Mouse (Mus musculus) embryonic facial prominence, embryonic 11.5 days (tissue): ENCODE results near the gene Hoxa4. TPM values are rescaled to one million over a fixed set of nuclear protein-coding genes. Genes with fewer than 3 reads are reported as not detected.

Experiments used
- ATAC-seq: fragments of 200-750 bp; cut with Nextera tagmentation; replicated peaks from 2 replicates; pipeline ENCODE4 v1.8.0; 2017; ENCODE audit warnings: low read depth; ENCODE audit not compliant: insufficient number of reproducible peaks, low FRiP score, low TSS enrichment
- DNase-seq: peaks from one replicate; pipeline ENCODE4 v3.0.0-alpha.2; 2015; ENCODE audit warnings: low spot score
- H3K27ac ChIP-seq: fragments of 300-500 bp; sonication (generic); replicated peaks from 2 replicates; pipeline ENCODE4 v1.5.1; 2014; ENCODE audit warnings: mild to moderate bottlenecking, low read depth, low read length, control low read depth
- H3K27me3 ChIP-seq: fragments of 300-500 bp; sonication (generic); 2 replicates; pipeline ENCODE4 v1.6.1; 2014; ENCODE audit warnings: mild to moderate bottlenecking, low read length, moderate library complexity, mixed read lengths; ENCODE audit not compliant: control insufficient read depth, insufficient read depth
- H3K36me3 ChIP-seq: fragments of 300-500 bp; sonication (generic); replicated peaks from 2 replicates; pipeline ENCODE4 v1.6.1; 2014; ENCODE audit warnings: low read depth, mild to moderate bottlenecking, low read length, moderate library complexity, mixed read lengths; ENCODE audit not compliant: control insufficient read depth, insufficient read depth
- H3K4me1 ChIP-seq: fragments of 300-500 bp; sonication (generic); 2 replicates; pipeline ENCODE4 v1.6.1; 2014; ENCODE audit warnings: low read length, mixed read lengths; ENCODE audit not compliant: control insufficient read depth, insufficient read depth
- H3K4me2 ChIP-seq: fragments of 300-500 bp; sonication (generic); 2 replicates; pipeline ENCODE4 v1.6.1; 2014; ENCODE audit warnings: low read depth, mild to moderate bottlenecking, control low read depth, low read length, moderate library complexity
- H3K4me3 ChIP-seq: fragments of 300-500 bp; sonication (generic); 2 replicates; pipeline ENCODE4 v1.5.1; 2014; ENCODE audit warnings: low read depth, low read length, control low read depth
- H3K9ac ChIP-seq: fragments of 300-500 bp; sonication (generic); replicated peaks from 2 replicates; pipeline ENCODE4 v1.6.1; 2014; ENCODE audit warnings: mild to moderate bottlenecking, control low read depth, low read length
- H3K9me3 ChIP-seq: fragments of 300-500 bp; sonication (generic); replicated peaks from 2 replicates; pipeline ENCODE4 v1.6.1; 2016; ENCODE audit warnings: mild to moderate bottlenecking, low read length, inconsistent platforms, mixed read lengths; ENCODE audit not compliant: control insufficient read depth
- WGBS: fragments of 180-500 bp; shearing (Covaris S2); extraction: QIAGEN DNeasy Blood & Tissue Kit; methylation state at CpG from one replicate; pipeline ENCODE4 v1.1.7; 2014; 5-methylcytosine and 5-hydroxymethylcytosine counted together
- polyA plus RNA-seq: library from polyadenylated mRNA; unstranded; fragments of >200 nt; fragmentation: Nextera tagmentation; extraction: Ambion mirVana; gene quantifications from 2 replicates; pipeline ENCODE4 v1.2.1, GENCODE M21; 2014

Gene Hoxa4
- polyA plus RNA-seq, 1 experiment from 2014 or later = 0.34 TPM

GRCm38 (mm10) chr6:52168191-52169055, 23.1 kb downstream of the Hoxa4 start:
- Histone ChIP-seq H3K4me2 (peak overlapping the region; percentile 44), H3K4me1 (no peaks in the 10 kb centered on the region; the same call in 1 of the 2 replicates), H3K9me3 (no peaks in the 10 kb centered on the region), H3K36me3 (no peaks in the 10 kb centered on the region), H3K9ac (peak overlapping the region; percentile 62), H3K4me3 (peak overlapping the region; percentile 24), H3K27ac (peak overlapping the region; percentile 60; the same call in 1 of the 2 replicates), H3K27me3 (peaks cover 79% of the 10 kb centered on the region)
- WGBS = under 1% methylated on average over 42 of the region's 42 CpGs
- no peak for DNase-seq
- ATAC-seq = no peak

- peak overlapping the region; percentile 24 for H3K4me3 ChIP-seq
- peaks cover 79% of the 10 kb centered on the region for H3K27me3 ChIP-seq
- WGBS = under 1% methylated on average over 14 of the region's 14 CpGs
- no peaks in the 10 kb centered on the region for H3K9me3 ChIP-seq
- no peak for ATAC-seq
- no peaks in the 10 kb centered on the region for H3K36me3 ChIP-seq
- H3K27ac ChIP-seq = peak overlapping the region; percentile 60; the same call in 1 of the 2 replicates
- H3K9ac ChIP-seq = peak overlapping the region; percentile 62
- H3K4me2 ChIP-seq = peak overlapping the region; percentile 15
- DNase-seq = no peak
- H3K4me1 ChIP-seq = no peaks in the 10 kb centered on the region; the same call in 1 of the 2 replicates
These were observed 23.8 kb downstream of the Hoxa4 start for GRCm38 (mm10) chr6:52167736-52168161.

- ATAC-seq (no peak), DNase-seq (no peak)
- WGBS = 7% methylated on average over 1 of the region's 1 CpGs
- peak overlapping the region; percentile 60; the same call in 1 of the 2 replicates for H3K27ac ChIP-seq
- peak overlapping the region; percentile 34 for H3K4me3 ChIP-seq
- peaks cover 74% of the 10 kb centered on the region for H3K27me3 ChIP-seq
- no peaks in the 10 kb centered on the region for H3K9me3 ChIP-seq
- no peaks in the 10 kb centered on the region; the same call in 1 of the 2 replicates for H3K4me1 ChIP-seq
- peak overlapping the region; percentile 15; the same call in 1 of the 2 replicates for H3K4me2 ChIP-seq
- H3K9ac ChIP-seq = peak overlapping the region; percentile 62
- no peaks in the 10 kb centered on the region for H3K36me3 ChIP-seq
These were observed 24.4 kb downstream of the Hoxa4 start for GRCm38 (mm10) chr6:52167176-52167575.

- Histone ChIP-seq H3K4me1 (no peaks in the 10 kb centered on the region), H3K9me3 (no peaks in the 10 kb centered on the region), H3K27me3 (peaks cover 68% of the 10 kb centered on the region), H3K9ac (peak overlapping the region; percentile 62), H3K4me3 (peak overlapping the region; percentile 34), H3K4me2 (0 out of 2 replicates have a peak overlapping the region, but pooled peaks have one; percentile 2), H3K36me3 (no peaks in the 10 kb centered on the region), H3K27ac (peak overlapping the region; percentile 16; the same call in 1 of the 2 replicates)
- ATAC-seq (no peak), DNase-seq (no peak)
- WGBS = under 1% methylated on average over 4 of the region's 4 CpGs
These were observed 25.0 kb downstream of the Hoxa4 start for GRCm38 (mm10) chr6:52166431-52167077.

GRCm38 (mm10) chr6:52165441-52166370, 25.8 kb downstream of the Hoxa4 start:
- Histone ChIP-seq H3K9ac (peak overlapping the region; percentile 62), H3K27ac (peak overlapping the region; percentile 38), H3K9me3 (no peaks in the 10 kb centered on the region), H3K4me2 (peak overlapping the region; percentile 5), H3K36me3 (no peaks in the 10 kb centered on the region), H3K4me3 (peak overlapping the region; percentile 34), H3K4me1 (no peaks in the 10 kb centered on the region), H3K27me3 (peaks cover 62% of the 10 kb centered on the region)
- under 1% methylated on average over 28 of the region's 28 CpGs for WGBS
- no peak for DNase-seq
- no peak for ATAC-seq

- H3K4me2 ChIP-seq = peak within 1 kb of the TSS; percentile 32
- no peaks in the 10 kb centered on the region for H3K9me3 ChIP-seq
- DNase-seq (no peak), ATAC-seq (no peak)
- under 1% methylated on average over 25 of the region's 25 CpGs for WGBS
- H3K9ac ChIP-seq = peak within 1 kb of the TSS; percentile 62
- H3K27ac ChIP-seq = peak within 1 kb of the TSS; percentile 76
- H3K4me3 ChIP-seq = peak within 1 kb of the TSS; percentile 34
- no peaks in the 10 kb centered on the region for H3K4me1 ChIP-seq
- H3K36me3 ChIP-seq = no peaks in the 10 kb centered on the region
- H3K27me3 ChIP-seq = peaks cover 62% of the 10 kb centered on the region
These were observed 26.7 kb downstream of the Hoxa4 start, which contains the start of gene Hoxa2 for GRCm38 (mm10) chr6:52164626-52165440. Gene Hoxa2, minus strand, starts transcription at chr6:52164831.
